Comparison of ENCODE assay signal across 8 mouse cellular contexts in the genomic region with DNA sequence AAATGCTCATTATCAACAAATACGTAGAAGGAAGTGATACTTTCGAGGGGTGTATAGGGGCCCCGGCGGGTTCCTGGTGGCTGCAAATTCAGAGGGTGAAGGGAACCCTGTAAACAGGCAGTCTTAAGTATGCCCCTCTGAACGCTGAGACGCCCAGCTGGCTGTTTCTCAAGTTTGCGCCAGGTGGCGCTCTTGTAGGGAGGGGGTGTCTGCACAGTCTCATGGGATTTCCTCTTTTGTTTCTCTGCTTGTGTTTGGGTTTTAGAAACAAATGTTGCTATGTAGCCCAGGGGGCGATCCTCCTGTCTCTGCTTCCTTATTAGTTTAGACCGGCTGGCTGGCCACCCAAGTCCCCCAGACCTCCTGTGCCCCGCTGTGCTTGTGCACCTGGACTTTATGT. TPM values are rescaled to one million over a fixed set of nuclear protein-coding genes. Genes with fewer than 3 reads are reported as not detected.
DNase-seq lines count a peak whose midpoint lies in the region; ATAC-seq and TF ChIP-seq lines count a peak whose summit lies in the region.

No protein-coding gene starts in this region.

- no peak for ATAC-seq in forebrain, embryonic 15.5 days (replicated peaks)
- ATAC-seq in G1E (ENCODE audit: extremely low read depth, insufficient number of reproducible peaks, low FRiP score, poor library complexity, severe bottlenecking) = peak; percentile 66
- no peak for ATAC-seq in heart, embryonic 11.5 days (replicated peaks; ENCODE audit: insufficient number of reproducible peaks, low FRiP score, low TSS enrichment)
- ATAC-seq in megakaryocyte-erythroid progenitor cell, adult 5-6 weeks (replicated peaks; ENCODE audit: low FRiP score, low TSS enrichment, poor library complexity, severe bottlenecking) = peak; percentile 87

- peaks cover 7% of the 10 kb centered on the region; the same call in 1 of the 2 replicates for H3K27me3 ChIP-seq in forebrain, embryonic 10.5 days (ENCODE audit: poor library complexity, severe bottlenecking)
- no peaks in the 10 kb centered on the region for H3K27me3 ChIP-seq in forebrain, embryonic 15.5 days
- H3K27me3 ChIP-seq in G1E (ENCODE audit: insufficient read depth, low read length) = peaks cover 15% of the 10 kb centered on the region
- H3K27me3 ChIP-seq in heart, embryonic 11.5 days (ENCODE audit: control insufficient read depth, insufficient read depth, low read length) = no peaks in the 10 kb centered on the region
- H3K27me3 ChIP-seq in splenic B cell, adult 2 months (ENCODE audit: control insufficient read depth, insufficient read depth, low read length, poor library complexity, severe bottlenecking) = no peaks in the 10 kb centered on the region

- TF ChIP-seq CTCF in G1E (IDR thresholded peaks at IDR 0.05; ENCODE audit: low read depth, low read length) = peak; percentile 72

- no peak overlapping the region for H3K27ac ChIP-seq in forebrain, embryonic 10.5 days
- H3K27ac ChIP-seq in forebrain, embryonic 15.5 days (replicated peaks) = no peak overlapping the region
- no peak overlapping the region for H3K27ac ChIP-seq in heart, embryonic 11.5 days (ENCODE audit: low read depth, low read length)

- H3K4me2 ChIP-seq in forebrain, embryonic 15.5 days (replicated peaks) = no peak overlapping the region
- H3K4me2 ChIP-seq in heart, embryonic 11.5 days = peak overlapping the region; percentile 43

- peaks cover 8% of the 10 kb centered on the region; the same call in 1 of the 2 replicates for H3K36me3 ChIP-seq in forebrain, embryonic 10.5 days (replicated peaks)
- peaks cover 4% of the 10 kb centered on the region; the same call in 1 of the 2 replicates for H3K36me3 ChIP-seq in forebrain, embryonic 15.5 days
- H3K36me3 ChIP-seq in G1E (replicated peaks) = no peaks in the 10 kb centered on the region
- no peaks in the 10 kb centered on the region for H3K36me3 ChIP-seq in heart, embryonic 11.5 days (ENCODE audit: control insufficient read depth, insufficient read depth, low read length)
- H3K36me3 ChIP-seq in splenic B cell, adult 2 months (ENCODE audit: control insufficient read depth, insufficient read depth, low read length, poor library complexity, severe bottlenecking) = no peaks in the 10 kb centered on the region

- H3K4me1 ChIP-seq in forebrain, embryonic 10.5 days = peaks cover 7% of the 10 kb centered on the region
- H3K4me1 ChIP-seq in forebrain, embryonic 15.5 days = no peaks in the 10 kb centered on the region
- peaks cover 20% of the 10 kb centered on the region for H3K4me1 ChIP-seq in G1E (ENCODE audit: insufficient read depth, low read depth, low read length)
- H3K4me1 ChIP-seq in heart, embryonic 11.5 days (ENCODE audit: control insufficient read depth, insufficient read depth, low read length) = no peaks in the 10 kb centered on the region

- peaks cover under 1% of the 10 kb centered on the region; the same call in 1 of the 2 replicates for H3K9me3 ChIP-seq in forebrain, embryonic 10.5 days
- no peaks in the 10 kb centered on the region for H3K9me3 ChIP-seq in forebrain, embryonic 15.5 days
- H3K9me3 ChIP-seq in G1E (replicated peaks) = peaks cover under 1% of the 10 kb centered on the region; the same call in 1 of the 2 replicates
- H3K9me3 ChIP-seq in heart, embryonic 11.5 days (replicated peaks; ENCODE audit: control insufficient read depth, low read length) = no peaks in the 10 kb centered on the region; the same call in 1 of the 2 replicates

- DNase-seq in forebrain, embryonic 10.5 days (ENCODE audit: extremely low spot score, low spot score) = peak; percentile 36
- peak; percentile 68 for DNase-seq in G1E (ENCODE audit: low spot score)
- DNase-seq in embryo, embryonic 10.5 days (ENCODE audit: low spot score) = peak; percentile 72
- DNase-seq in layer of hippocampus, postnatal 14 days (ENCODE audit: low spot score in 2 of 2) = peak; percentile 32 to 34
- DNase-seq in splenic B cell, adult 2 months (ENCODE audit: low read depth, low spot score) = peak; percentile 81

- WGBS in forebrain, embryonic 10.5 days = 23% methylated on average over 11 of the region's 11 CpGs
- 22% methylated on average over 11 of the region's 11 CpGs for WGBS in forebrain, embryonic 15.5 days
- 22% methylated on average over 11 of the region's 11 CpGs for WGBS in heart, embryonic 11.5 days (ENCODE audit: insufficient replicate concordance)

- no peak overlapping the region for H3K9ac ChIP-seq in forebrain, embryonic 15.5 days (replicated peaks)
- no peak overlapping the region for H3K9ac ChIP-seq in heart, embryonic 11.5 days (ENCODE audit: low read depth, low read length)

- no peak overlapping the region for H3K4me3 ChIP-seq in forebrain, embryonic 10.5 days
- H3K4me3 ChIP-seq in forebrain, embryonic 15.5 days = no peak overlapping the region
- H3K4me3 ChIP-seq in G1E (ENCODE audit: low read depth, low read length) = no peak overlapping the region; the same call in 1 of the 2 replicates
- H3K4me3 ChIP-seq in heart, embryonic 11.5 days (ENCODE audit: low read depth, low read length) = no peak overlapping the region

RNA-seq across cellular contexts. Expression of a gene that starts 29.3 kb away (rescaled TPM):
- 25.7 and 25.8 TPM in 2 replicates for polyA plus RNA-seq in forebrain, embryonic 10.5 days (2016; fragmentation: Nextera tagmentation; extraction: Ambion mirVana)
- 46.8 and 50.8 TPM in 2 replicates for polyA plus RNA-seq in forebrain, embryonic 15.5 days (2015; fragmentation: Nextera tagmentation; extraction: Ambion mirVana)
- 47.8 and 63.3 TPM in 2 replicates for total RNA-seq in G1E (2014; fragmentation: Nextera tagmentation)
- total RNA-seq in G1E (2017) = 47.0 and 50.4 TPM in 2 replicates
- 46.8 and 47.1 TPM in 2 replicates for polyA plus RNA-seq in G1E (2012)
- polyA plus RNA-seq in heart, embryonic 11.5 days (2014; fragmentation: Nextera tagmentation; extraction: Ambion mirVana) = 11.9 and 14.1 TPM in 2 replicates
- 10 to 100 TPM; 34.6 to 35.1 TPM for total RNA-seq in layer of hippocampus, postnatal 14 days (2021)
- total RNA-seq in megakaryocyte-erythroid progenitor cell, adult 5-6 weeks (2014; fragmentation: Nextera tagmentation) = 9.5 and 30.7 TPM in 2 replicates
- 12.4 and 14.5 TPM in 2 replicates for total RNA-seq in megakaryocyte-erythroid progenitor cell, adult 5-6 weeks (2017)

RNA-seq across cellular contexts. Expression of a gene that starts 31.6 kb away (rescaled TPM):
- 39.4 and 41.7 TPM in 2 replicates for polyA plus RNA-seq in forebrain, embryonic 10.5 days (2016; fragmentation: Nextera tagmentation; extraction: Ambion mirVana)
- polyA plus RNA-seq in forebrain, embryonic 15.5 days (2015; fragmentation: Nextera tagmentation; extraction: Ambion mirVana) = 31.9 and 37.6 TPM in 2 replicates
- total RNA-seq in G1E (2014; fragmentation: Nextera tagmentation) = 27.3 and 54.0 TPM in 2 replicates
- total RNA-seq in G1E (2017) = 67.7 and 79.1 TPM in 2 replicates
- 2.6 and 5.2 TPM in 2 replicates for polyA plus RNA-seq in G1E (2012)
- 27.0 and 30.0 TPM in 2 replicates for polyA plus RNA-seq in heart, embryonic 11.5 days (2014; fragmentation: Nextera tagmentation; extraction: Ambion mirVana)
- 10 to 100 TPM in 1 of 2 experiments, 1 to 10 TPM in 1; 8.1 to 11.7 TPM for total RNA-seq in layer of hippocampus, postnatal 14 days (2021)
- 37.3 and 45.8 TPM in 2 replicates for total RNA-seq in megakaryocyte-erythroid progenitor cell, adult 5-6 weeks (2014; fragmentation: Nextera tagmentation)
- total RNA-seq in megakaryocyte-erythroid progenitor cell, adult 5-6 weeks (2017) = 7.6 and 14.6 TPM in 2 replicates

RNA-seq across cellular contexts. Expression of a gene that starts 48.8 kb away (rescaled TPM):
- 0.09 TPM in 1 of 2 replicates, not detected in the other for polyA plus RNA-seq in forebrain, embryonic 10.5 days (2016; fragmentation: Nextera tagmentation; extraction: Ambion mirVana)
- polyA plus RNA-seq in forebrain, embryonic 15.5 days (2015; fragmentation: Nextera tagmentation; extraction: Ambion mirVana) = 2.1 and 2.2 TPM in 2 replicates
- total RNA-seq in G1E (2014; fragmentation: Nextera tagmentation) (not detected in 2 replicates), G1E (2017) (not detected in 2 replicates)
- polyA plus RNA-seq in G1E (2012) = not detected in 2 replicates
- polyA plus RNA-seq in heart, embryonic 11.5 days (2014; fragmentation: Nextera tagmentation; extraction: Ambion mirVana) = 0.16 and 0.20 TPM in 2 replicates
- total RNA-seq in layer of hippocampus, postnatal 14 days (2021) = 10 to 100 TPM in 1 of 2 experiments, 1 to 10 TPM in 1; 9.0 to 10.7 TPM
- not detected in 2 replicates for total RNA-seq in megakaryocyte-erythroid progenitor cell, adult 5-6 weeks (2014; fragmentation: Nextera tagmentation)
- not detected in 2 replicates for total RNA-seq in megakaryocyte-erythroid progenitor cell, adult 5-6 weeks (2017)

Comparison
In these comparisons a context has a peak if more than half of its experiments do, and no peak if none do; other contexts are left out.
1. ATAC-seq: peak in G1E (single experiment) and megakaryocyte-erythroid progenitor cell, adult 5-6 weeks (single experiment); none in forebrain, embryonic 15.5 days (single experiment) and heart, embryonic 11.5 days (single experiment).
2. Peak in every context shown above with its lines, with median percentiles within 50 percentile points of each other: DNase-seq.